Mouse (Mus musculus): Measurements from ENCODE around the gene Neurl3. TPM values are rescaled to one million over a fixed set of nuclear protein-coding genes. Genes with fewer than 3 reads are reported as not detected.

The Neurl3 gene
- total and polyA plus RNA-seq, 3 experiments = 0.92 to 3.3 TPM; not detected in 1

GRCm38 (mm10) chr1:36269121-36269795, 5.2 kb downstream of the Neurl3 start:
- H3K79me2 ChIP-seq (ENCODE audit: control insufficient read depth, insufficient read depth, low read length, poor library complexity) = no peaks in the 10 kb centered on the region
- no peak overlapping the region for H3K27ac ChIP-seq (ENCODE audit: control insufficient read depth, low read depth, low read length)
- H3K4me1 ChIP-seq (ENCODE audit: control insufficient read depth in 1 of 2, insufficient read depth in 2 of 2, low read length in 2 of 2) = peaks cover 10 to 45% of the 10 kb centered on the region in 2 experiments
- peaks cover 0 to 20% of the 10 kb centered on the region in 2 experiments; a peak in 2 of 4 replicates for H3K36me3 ChIP-seq (ENCODE audit: control insufficient read depth in 1 of 2, insufficient read depth in 2 of 2, low read length in 2 of 2)
- no peak for DNase-seq (ENCODE audit: low read depth, low spot score)
- H3K9ac ChIP-seq (ENCODE audit: control insufficient read depth, low read depth, low read length, poor library complexity, severe bottlenecking) = no peak overlapping the region
- TF ChIP-seq MAX (IDR thresholded peaks at IDR 0.05; ENCODE audit: low read length) (no peak), MYC (IDR thresholded peaks at IDR 0.05; ENCODE audit: low read depth, low read length) (no peak), ZKSCAN1 (IDR thresholded peaks at IDR 0.05; ENCODE audit: low read depth, low read length) (no peak), USF2 (IDR thresholded peaks at IDR 0.05; ENCODE audit: borderline replicate concordance in 1 of 2, insufficient read depth in 1 of 2, low read depth in 1 of 2, low read length in 2 of 2) (no peak), MAFK (IDR thresholded peaks at IDR 0.05; ENCODE audit: borderline replicate concordance, low read depth, low read length) (no peak), SMC3 (IDR thresholded peaks at IDR 0.05; ENCODE audit: low read depth, low read length) (no peak), HCFC1 (IDR thresholded peaks at IDR 0.05; ENCODE audit: low read depth, low read length) (no peak), SIN3A (IDR thresholded peaks at IDR 0.05; ENCODE audit: low read length) (no peak), ETS1 (IDR thresholded peaks at IDR 0.05; ENCODE audit: low read depth, low read length) (no peak)
- H3K27me3 ChIP-seq (ENCODE audit: control insufficient read depth in 1 of 2, insufficient read depth in 2 of 2, low read length in 2 of 2) = no peaks in the 10 kb centered on the region
- H3K4me3 ChIP-seq (ENCODE audit: control insufficient read depth in 1 of 2, insufficient read depth in 1 of 2, low read depth in 2 of 2, low read length in 2 of 2) = no peak overlapping the region
- no peaks in the 10 kb centered on the region for H3K9me3 ChIP-seq (replicated peaks; ENCODE audit: insufficient read depth, low read length)

GRCm38 (mm10) chr1:36267595-36267994, 6.9 kb downstream of the Neurl3 start:
- H3K9ac ChIP-seq (ENCODE audit: control insufficient read depth, low read depth, low read length, poor library complexity, severe bottlenecking) = no peak overlapping the region
- H3K9me3 ChIP-seq (replicated peaks; ENCODE audit: insufficient read depth, low read length) = no peaks in the 10 kb centered on the region
- H3K36me3 ChIP-seq (ENCODE audit: control insufficient read depth in 1 of 2, insufficient read depth in 2 of 2, low read length in 2 of 2) = peaks cover 0 to 23% of the 10 kb centered on the region in 2 experiments; a peak in 2 of 4 replicates
- H3K27me3 ChIP-seq (ENCODE audit: control insufficient read depth in 1 of 2, insufficient read depth in 2 of 2, low read length in 2 of 2) = no peaks in the 10 kb centered on the region
- TF ChIP-seq POLR2AphosphoS5 (IDR thresholded peaks at IDR 0.05; ENCODE audit: borderline replicate concordance, low read depth, low read length) = peak; percentile 58; the same call in 1 of the 2 replicates
- TF ChIP-seq CTCF (IDR thresholded peaks at IDR 0.05 in 2 of 3, conservative IDR thresholded peaks at IDR 0.05 in 1 of 3; ENCODE audit: control insufficient read depth in 1 of 3, insufficient read depth in 1 of 3, low read depth in 2 of 3, low read length in 3 of 3, poor library complexity in 1 of 3, severe bottlenecking in 1 of 3) = no peak
- DNase-seq (ENCODE audit: low read depth, low spot score) = no peak
- peaks cover 9 to 38% of the 10 kb centered on the region in 2 experiments for H3K4me1 ChIP-seq (ENCODE audit: control insufficient read depth in 1 of 2, insufficient read depth in 2 of 2, low read length in 2 of 2)
- no peak overlapping the region for H3K27ac ChIP-seq (ENCODE audit: control insufficient read depth, low read depth, low read length)
- H3K79me2 ChIP-seq (ENCODE audit: control insufficient read depth, insufficient read depth, low read length, poor library complexity) = no peaks in the 10 kb centered on the region
- H3K4me3 ChIP-seq (ENCODE audit: control insufficient read depth in 1 of 2, insufficient read depth in 1 of 2, low read depth in 2 of 2, low read length in 2 of 2) = no peak overlapping the region

- peaks cover 12 to 36% of the 10 kb centered on the region in 2 experiments for H3K4me1 ChIP-seq (ENCODE audit: control insufficient read depth in 1 of 2, insufficient read depth in 2 of 2, low read length in 2 of 2)
- no peak overlapping the region for H3K9ac ChIP-seq (ENCODE audit: control insufficient read depth, low read depth, low read length, poor library complexity, severe bottlenecking)
- no peaks in the 10 kb centered on the region for H3K27me3 ChIP-seq (ENCODE audit: control insufficient read depth in 1 of 2, insufficient read depth in 2 of 2, low read length in 2 of 2)
- H3K9me3 ChIP-seq (replicated peaks; ENCODE audit: insufficient read depth, low read length) = no peaks in the 10 kb centered on the region
- no peak overlapping the region for H3K27ac ChIP-seq (ENCODE audit: control insufficient read depth, low read depth, low read length)
- peaks cover 0 to 22% of the 10 kb centered on the region in 2 experiments; a peak in 2 of 4 replicates for H3K36me3 ChIP-seq (ENCODE audit: control insufficient read depth in 1 of 2, insufficient read depth in 2 of 2, low read length in 2 of 2)
- no peak for DNase-seq (ENCODE audit: low read depth, low spot score)
- H3K4me3 ChIP-seq (ENCODE audit: control insufficient read depth in 1 of 2, insufficient read depth in 1 of 2, low read depth in 2 of 2, low read length in 2 of 2) = no peak overlapping the region
- TF ChIP-seq MAZ (IDR thresholded peaks at IDR 0.05; ENCODE audit: low read depth, low read length) (no peak), NELFE (IDR thresholded peaks at IDR 0.05; ENCODE audit: low read depth, low read length) (no peak), TBP (IDR thresholded peaks at IDR 0.05; ENCODE audit: low read depth, low read length) (no peak)
- no peaks in the 10 kb centered on the region for H3K79me2 ChIP-seq (ENCODE audit: control insufficient read depth, insufficient read depth, low read length, poor library complexity)
Measured at GRCm38 (mm10) chr1:36266293-36266692, 8.2 kb downstream of the Neurl3 start.

All from MEL (cell line).